Mouse (Mus musculus) bone marrow macrophage, adult 2 months (primary cell): ENCODE measurements at regions not wholly inside any gene's neighbourhood (a gene's known extent, or its start where the extent isn't known, plus 50 kb on each side); places are given as distances from the start of the nearest gene placed in this dataset.

ENCODE experiments used
- H3K27ac ChIP-seq: 2 replicates; pipeline ENCODE4 v1.5.1; 2012; ENCODE audit warnings: low read depth, low read length; ENCODE audit not compliant: insufficient read depth
- H3K4me1 ChIP-seq: 2 replicates; pipeline ENCODE4 v1.6.1; 2012; ENCODE audit warnings: low read length; ENCODE audit not compliant: control insufficient read depth, insufficient read depth
- H3K4me3 ChIP-seq: 2 replicates; pipeline ENCODE4 v1.5.1; 2012; ENCODE audit warnings: mild to moderate bottlenecking, low read length, moderate library complexity; ENCODE audit not compliant: insufficient read depth
- CTCF ChIP-seq: IDR thresholded peaks from 2 replicates; pipeline ENCODE4 v1.5.1; 2012; ENCODE audit warnings: low read depth, mild to moderate bottlenecking, low read length, moderate library complexity
- POLR2A ChIP-seq: IDR thresholded peaks from 2 replicates; pipeline ENCODE4 v1.6.1; 2012; ENCODE audit warnings: mild to moderate bottlenecking, low read depth, low read length, borderline replicate concordance

DNA sequence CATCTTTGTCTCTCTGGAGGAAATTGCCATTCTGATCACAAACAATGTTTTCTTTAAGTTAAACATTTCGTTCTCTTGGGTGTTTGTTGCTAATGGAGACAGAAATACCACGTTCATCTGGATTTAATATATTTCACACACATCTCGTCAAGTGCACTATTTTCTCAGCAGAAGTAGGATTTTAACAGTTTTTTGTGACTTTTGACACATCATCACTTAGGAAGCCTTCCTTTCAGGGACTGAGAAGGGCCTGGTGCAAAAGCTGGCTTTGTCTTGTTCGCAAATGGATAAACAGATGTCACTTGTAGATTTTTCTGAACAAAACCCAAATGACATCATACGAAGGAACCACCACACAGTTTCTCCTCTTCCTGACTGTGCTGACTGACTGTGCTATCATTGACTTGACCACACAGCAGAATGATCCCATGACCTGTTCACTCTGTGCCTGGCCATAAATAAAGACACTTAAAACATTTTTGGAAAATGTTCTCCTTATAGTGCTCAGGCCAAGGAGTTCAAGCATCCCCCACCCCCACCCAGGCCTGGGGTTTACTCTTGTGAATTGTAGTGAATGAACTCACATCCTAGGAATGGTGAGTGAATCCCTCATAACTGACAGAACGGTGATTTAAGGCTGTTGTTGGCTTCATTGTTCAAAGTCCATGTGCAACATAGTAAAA, 767.7 kb upstream of the Adgrl2 start:
- TF ChIP-seq CTCF (no peak), POLR2A (no peak)
- Histone ChIP-seq H3K4me3 (no peak overlapping the region), H3K4me1 (no peaks in the 10 kb centered on the region), H3K27ac (no peak overlapping the region)

DNA sequence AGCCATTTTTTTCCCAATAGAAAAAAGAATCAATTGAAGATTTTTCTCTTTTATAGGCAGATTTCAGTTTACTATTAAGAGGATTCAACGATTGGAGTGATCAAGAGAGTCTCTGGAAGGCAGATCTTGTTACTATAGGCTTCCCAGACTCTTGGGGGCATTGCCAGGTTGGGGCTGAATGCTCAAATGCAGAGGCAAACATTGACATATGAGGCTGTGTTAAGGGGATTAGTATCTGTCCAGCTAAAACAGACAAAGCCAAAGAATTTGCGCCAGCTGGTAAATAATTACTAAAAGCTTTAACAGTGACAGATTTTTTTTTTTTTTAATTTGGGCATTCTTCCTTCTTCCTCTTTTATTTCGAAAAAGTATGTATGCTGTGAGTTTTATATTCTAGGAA, 745.7 kb upstream of the Adgrl2 start:
- TF ChIP-seq CTCF (no peak), POLR2A (no peak)
- Histone ChIP-seq H3K4me1 (no peaks in the 10 kb centered on the region), H3K27ac (no peak overlapping the region), H3K4me3 (no peak overlapping the region)

DNA sequence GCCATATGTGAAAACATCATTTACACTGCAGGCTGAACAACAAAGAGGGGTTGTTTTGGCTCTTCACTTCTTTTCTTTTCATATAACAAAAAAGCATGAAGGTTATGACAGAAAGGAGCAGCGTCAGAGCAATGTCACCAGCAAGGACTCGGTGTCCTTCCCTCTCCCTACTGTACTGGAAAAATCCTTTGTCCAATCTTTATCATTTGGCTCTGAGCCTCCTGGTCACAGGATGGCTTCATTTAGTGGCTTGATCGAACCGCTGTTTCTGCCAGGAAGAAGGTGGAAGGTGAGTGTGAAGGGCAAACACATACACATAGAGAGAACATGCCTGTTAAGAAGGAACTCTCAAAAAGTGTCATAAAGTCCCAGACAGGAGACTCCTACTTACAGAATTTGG, 735.9 kb upstream of the Adgrl2 start:
- Histone ChIP-seq H3K4me1 (no peaks in the 10 kb centered on the region), H3K27ac (no peak overlapping the region), H3K4me3 (no peak overlapping the region)
- TF ChIP-seq CTCF (no peak), POLR2A (no peak)

DNA sequence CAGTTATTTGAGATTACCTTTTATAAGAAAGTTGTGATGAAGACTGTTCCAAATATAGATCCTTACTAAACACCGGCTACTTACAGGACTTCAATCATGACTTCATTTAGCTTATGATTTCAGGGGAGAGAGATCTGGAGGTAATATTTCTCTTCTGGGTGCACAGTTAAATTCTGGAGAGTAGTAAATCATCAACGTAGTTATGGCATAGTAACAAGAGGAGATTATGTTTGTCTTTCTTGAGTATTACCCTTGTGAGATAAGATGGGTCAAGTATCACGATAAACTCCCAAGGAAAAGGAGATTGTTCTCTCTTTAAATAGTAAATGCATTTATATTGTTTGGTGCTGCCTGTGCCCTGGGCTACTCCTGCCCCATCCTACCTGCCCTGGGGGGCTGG, 734.5 kb upstream of the Adgrl2 start:
- Histone ChIP-seq H3K27ac (no peak overlapping the region), H3K4me1 (no peaks in the 10 kb centered on the region), H3K4me3 (no peak overlapping the region)
- TF ChIP-seq CTCF (no peak), POLR2A (no peak)

DNA sequence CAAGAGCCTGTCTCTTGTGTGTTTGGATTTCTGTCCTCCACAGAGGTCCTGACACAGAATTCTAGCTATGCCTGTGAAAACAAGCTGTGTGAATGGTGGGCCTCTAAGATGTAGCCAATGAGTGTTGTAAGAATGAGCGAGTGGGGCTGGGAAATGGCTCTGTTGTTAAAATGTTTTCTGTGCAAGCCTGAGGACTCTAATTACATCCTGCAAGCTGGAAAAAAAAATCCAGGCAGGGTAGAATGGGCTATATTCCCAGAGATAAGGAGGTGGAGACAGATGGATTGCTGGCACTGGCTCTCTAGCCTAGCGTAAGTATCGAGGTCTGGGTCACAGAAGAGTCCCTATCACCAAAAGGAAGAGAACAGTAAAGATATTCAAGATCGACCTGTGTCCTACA, 731.5 kb upstream of the Adgrl2 start:
- TF ChIP-seq POLR2A (no peak), CTCF (no peak)
- Histone ChIP-seq H3K27ac (no peak overlapping the region), H3K4me1 (0 out of 2 replicates have a peak, but pooled peaks cover 3% of the 10 kb centered on the region), H3K4me3 (no peak overlapping the region)

DNA sequence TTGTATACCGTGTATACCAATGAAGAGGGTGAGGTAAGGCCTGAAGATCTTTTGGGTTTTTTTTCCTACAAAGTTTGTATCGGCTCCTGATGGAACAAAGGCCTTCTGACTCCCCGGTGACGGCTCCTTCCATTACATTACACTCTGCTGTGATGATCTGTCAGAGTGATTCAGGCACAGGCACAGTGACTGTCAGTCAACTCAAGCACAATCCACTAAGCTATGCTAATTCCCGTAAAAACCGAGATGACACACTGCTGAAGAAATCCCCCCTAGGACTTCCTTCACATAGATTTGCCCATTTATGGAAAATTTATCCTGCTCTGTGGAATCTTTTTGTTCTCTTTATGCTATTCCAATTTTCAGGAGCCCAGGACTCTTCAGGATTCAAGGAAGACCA, 730.0 kb upstream of the Adgrl2 start:
- 0 out of 2 replicates have a peak, but pooled peaks cover 3% of the 10 kb centered on the region for H3K4me1 ChIP-seq

DNA sequence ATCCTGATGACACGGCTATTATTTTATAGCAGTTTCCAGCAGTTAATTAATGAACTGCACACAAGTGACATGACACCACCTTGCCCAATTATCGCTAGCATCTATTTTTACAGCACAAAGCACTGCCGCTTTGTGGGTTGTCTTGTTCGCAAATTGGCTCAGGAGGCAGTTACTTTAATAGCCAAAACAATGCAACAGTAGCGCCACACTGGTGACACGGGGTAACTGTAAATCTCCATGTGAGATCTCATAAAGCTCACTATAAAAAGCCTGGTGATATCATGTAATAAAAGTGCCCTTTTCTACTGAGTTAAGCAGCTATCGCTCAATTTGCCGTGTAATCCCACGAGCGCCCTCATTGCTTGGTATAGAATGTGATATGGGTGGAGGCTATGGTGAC, 715.4 kb upstream of the Adgrl2 start:
- Histone ChIP-seq H3K4me1 (no peaks in the 10 kb centered on the region), H3K4me3 (no peak overlapping the region), H3K27ac (no peak overlapping the region)
- no peak for TF ChIP-seq POLR2A

More for the DNA sequence above, 730.0 kb upstream of the Adgrl2 start:
- Histone ChIP-seq H3K4me3 (no peak overlapping the region), H3K27ac (no peak overlapping the region)
- TF ChIP-seq CTCF (no peak), POLR2A (no peak)

DNA sequence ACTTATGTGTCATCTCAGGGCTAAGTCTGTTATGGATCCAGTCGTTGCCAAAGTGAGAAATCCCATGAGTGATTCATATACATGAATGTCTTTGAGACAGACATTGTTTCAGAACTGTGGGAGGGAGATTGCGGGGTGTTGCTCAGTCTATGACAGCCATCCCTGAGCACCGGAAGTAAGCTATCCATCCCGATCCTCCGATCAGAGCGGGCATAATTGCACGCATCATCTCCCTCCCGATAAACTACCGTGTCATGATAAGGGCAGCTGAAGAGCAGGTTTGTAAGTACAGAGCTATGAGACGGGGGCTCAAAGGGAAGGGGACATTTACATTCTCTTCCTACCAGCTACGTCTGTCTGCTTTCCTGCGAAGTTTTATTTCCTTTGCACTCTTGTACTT, 715.0 kb upstream of the Adgrl2 start:
- Histone ChIP-seq H3K4me3 (no peak overlapping the region), H3K4me1 (no peaks in the 10 kb centered on the region), H3K27ac (no peak overlapping the region)
- TF ChIP-seq POLR2A: no peak
- TF ChIP-seq CTCF: no peak

DNA sequence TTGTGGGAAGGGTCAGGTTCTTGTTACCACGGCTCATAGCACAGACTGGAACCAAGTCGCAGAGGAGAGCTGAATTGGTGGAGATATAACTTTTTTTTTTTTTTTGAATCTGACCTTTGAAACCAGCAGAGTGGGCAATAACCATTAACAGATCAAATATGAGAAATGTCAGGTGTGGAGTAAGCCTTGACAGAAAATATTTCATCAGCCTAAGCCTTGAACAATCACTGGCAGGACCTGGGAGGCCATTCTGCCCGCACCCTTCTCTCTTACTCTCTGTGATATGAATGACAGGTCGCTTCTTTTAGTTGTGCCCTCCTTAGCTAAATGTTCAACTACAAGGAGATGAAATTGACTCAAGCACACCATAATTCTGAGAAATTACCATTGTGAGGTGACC, 714.1 kb upstream of the Adgrl2 start:
- H3K4me1 ChIP-seq: no peaks in the 10 kb centered on the region
- no peak overlapping the region for H3K4me3 ChIP-seq
- no peak overlapping the region for H3K27ac ChIP-seq
- TF ChIP-seq POLR2A (no peak), CTCF (no peak)

DNA sequence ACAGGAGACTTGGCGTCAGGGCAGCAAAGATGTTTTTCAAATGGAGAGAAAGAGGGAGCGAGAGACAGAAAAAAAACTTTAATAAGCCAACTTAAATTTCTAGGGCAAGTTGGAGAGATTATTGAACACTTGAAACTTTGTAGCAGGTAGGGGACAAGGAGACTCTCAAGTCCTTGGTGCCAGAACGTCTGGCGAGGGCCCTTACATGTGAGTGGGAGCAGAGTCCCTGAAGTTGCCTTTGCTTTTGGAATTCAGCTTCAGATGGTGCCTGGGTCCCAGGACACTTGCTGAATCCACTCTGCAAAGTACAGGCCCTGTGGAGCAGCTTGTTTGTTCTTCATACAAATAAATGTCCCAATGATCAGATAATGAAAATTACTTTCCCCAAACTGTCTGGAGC, 693.2 kb upstream of the Adgrl2 start:
- TF ChIP-seq CTCF (no peak), POLR2A (no peak)

DNA sequence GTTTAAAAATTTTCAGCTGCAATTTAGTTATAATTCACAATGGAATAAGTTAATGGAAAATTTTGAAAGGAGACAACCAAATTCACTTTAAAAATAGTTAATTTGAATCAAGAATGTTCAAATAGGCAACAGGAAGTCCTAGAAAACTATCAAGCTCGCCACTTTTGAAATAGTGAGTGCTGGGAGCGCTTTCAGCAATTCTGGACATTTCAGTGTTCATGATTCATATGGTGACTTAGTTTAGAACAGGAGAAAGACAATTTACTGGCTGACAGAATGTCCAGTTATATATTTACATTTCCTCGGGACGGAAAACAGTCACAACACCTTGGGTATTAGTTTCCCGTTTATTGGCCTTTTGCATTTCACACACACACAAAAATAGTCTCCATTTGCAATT, 691.9 kb upstream of the Adgrl2 start:
- Histone ChIP-seq H3K4me1 (0 out of 2 replicates have a peak, but pooled peaks cover 2% of the 10 kb centered on the region), H3K4me3 (no peak overlapping the region), H3K27ac (no peak overlapping the region)
- TF ChIP-seq CTCF (no peak), POLR2A (no peak)

More for the DNA sequence above, 693.2 kb upstream of the Adgrl2 start:
- Histone ChIP-seq H3K4me1 (0 out of 2 replicates have a peak, but pooled peaks cover 2% of the 10 kb centered on the region), H3K4me3 (no peak overlapping the region), H3K27ac (no peak overlapping the region)
